Mouse (Mus musculus): ENCODE measurements around the gene Slc2a9.

- TF ChIP-seq CTCF (IDR thresholded peaks at IDR 0.05; ENCODE audit: control insufficient read depth, insufficient read depth, insufficient read length) = no peak
- TF ChIP-seq CEBPB (IDR thresholded peaks at IDR 0.05; ENCODE audit: low read depth) = no peak
- TF ChIP-seq MAX (IDR thresholded peaks at IDR 0.05) = no peak
Measured at GRCm38 (mm10) chr5:38536822-38537221, 33.9 kb upstream of the Slc2a9 start.
